Mouse (Mus musculus) c-Kit-negative CD71-positive TER-119-positive erythroid progenitor cells, embryonic 14.5 days (primary cell): ENCODE measurements around the gene Mroh3.
A peak's percentile ranks its signal among the peaks of the same experiment; 100 is the strongest.

Experiments used
- DNase-seq: peaks from one replicate; pipeline ENCODE4 v3.0.0-alpha.2; 2013; ENCODE audit warnings: low read depth, low spot score

Mroh3 gene

DNA sequence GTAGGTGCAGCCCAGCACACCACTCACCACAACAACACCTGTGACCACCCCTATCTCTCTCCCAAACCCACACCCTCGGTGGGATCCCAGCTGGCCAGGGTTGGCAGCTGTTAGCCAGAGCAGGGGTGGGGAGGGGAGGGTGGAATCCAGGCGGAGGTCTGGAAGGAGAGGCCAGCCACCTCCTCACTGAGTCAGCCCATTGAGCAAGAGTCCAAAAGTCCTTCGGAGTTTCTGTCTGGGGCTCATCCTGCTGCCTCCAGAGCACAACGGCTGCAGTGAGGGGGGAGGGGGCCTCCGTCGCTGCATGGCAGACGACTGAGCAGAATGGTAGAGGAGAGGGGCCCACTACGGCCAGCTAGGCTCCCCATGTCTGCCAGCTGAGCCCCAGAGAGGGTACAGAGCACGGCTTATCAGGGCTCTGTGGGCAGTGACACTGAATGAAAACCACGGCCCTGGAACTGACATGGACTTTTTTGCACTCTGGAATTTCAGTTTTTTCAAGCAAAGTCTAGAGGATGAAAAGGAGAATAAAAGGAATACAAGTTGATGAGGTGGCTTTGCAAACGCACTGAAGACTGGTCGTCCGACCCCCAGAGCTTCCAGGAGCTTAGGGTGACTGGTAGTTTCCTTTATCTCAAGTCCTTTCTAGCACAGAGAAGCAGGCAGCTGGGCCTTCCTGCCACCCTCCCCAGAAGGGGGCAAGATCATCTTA lies 15.9 kb upstream of the Mroh3 start:
- DNase-seq = no peak

DNA sequence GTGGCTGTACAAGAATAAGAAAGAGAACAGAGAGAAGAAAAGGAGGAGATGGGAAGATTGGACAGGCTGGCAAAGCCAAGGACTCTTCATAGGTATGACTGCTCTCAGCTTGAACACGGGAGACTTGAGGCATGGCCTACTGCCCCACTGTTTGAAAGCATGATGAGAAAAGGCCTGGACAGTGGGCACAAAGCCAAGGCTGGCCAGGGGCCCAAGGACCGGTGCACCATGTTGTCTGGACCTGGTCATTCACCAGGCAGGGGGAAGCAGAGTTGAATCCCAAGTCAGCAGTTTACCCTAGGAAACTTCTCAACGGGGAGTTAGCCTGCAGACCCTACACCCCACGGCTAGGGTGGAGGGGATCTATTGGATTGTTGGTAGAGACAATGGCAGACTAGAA lies 15.2 kb upstream of the Mroh3 start:
- no peak for DNase-seq

DNA sequence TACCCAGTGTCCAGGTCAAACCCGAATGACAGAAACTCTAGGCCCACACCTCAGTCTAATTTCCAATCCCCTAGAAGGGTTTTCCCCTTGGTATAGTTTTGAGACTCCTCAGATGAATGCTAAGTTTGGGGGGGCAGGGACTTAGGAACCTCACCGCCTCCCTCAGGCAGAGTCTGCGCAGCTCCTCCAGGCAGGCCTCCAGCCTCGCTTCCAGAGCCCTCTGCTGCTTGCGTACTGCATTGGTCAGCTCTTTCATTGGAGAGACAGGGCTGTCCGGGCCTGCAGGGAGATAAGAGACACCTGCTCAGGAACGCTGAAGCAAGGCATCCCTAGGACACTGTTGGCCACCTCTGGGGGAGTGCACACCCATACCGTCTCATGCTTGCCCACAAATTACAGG lies 14.0 kb upstream of the Mroh3 start:
- no peak for DNase-seq

DNA sequence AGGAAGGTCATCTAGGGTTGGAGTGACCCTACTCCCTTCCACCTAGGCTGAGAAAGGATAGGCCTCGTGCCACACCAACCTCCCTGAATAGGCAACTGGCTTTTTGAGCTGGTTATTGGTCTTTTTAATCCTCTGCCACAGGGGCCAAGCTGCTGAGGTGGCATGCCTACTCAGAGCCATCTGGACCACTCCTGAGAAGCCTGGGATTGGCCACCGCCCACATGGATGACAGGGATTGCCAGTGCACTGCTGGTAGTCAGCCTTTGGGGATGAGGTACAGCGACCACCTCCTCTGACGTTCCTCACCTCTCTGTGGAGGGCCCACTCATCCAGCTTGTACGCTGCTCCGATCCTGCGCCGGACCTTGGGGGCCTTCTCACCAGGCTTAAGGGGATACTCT lies 13.2 kb upstream of the Mroh3 start:
- no peak for DNase-seq

- no peak for DNase-seq
Measured at GRCm38 (mm10) chr1:136223758-136224342, 11.2 kb upstream of the Mroh3 start.

GRCm38 (mm10) chr1:136222386-136222785 lies 9.8 kb upstream of the Mroh3 start:
- DNase-seq = no peak

- DNase-seq = no peak
Measured at GRCm38 (mm10) chr1:136220037-136220871, 7.6 kb upstream of the Mroh3 start.

DNA sequence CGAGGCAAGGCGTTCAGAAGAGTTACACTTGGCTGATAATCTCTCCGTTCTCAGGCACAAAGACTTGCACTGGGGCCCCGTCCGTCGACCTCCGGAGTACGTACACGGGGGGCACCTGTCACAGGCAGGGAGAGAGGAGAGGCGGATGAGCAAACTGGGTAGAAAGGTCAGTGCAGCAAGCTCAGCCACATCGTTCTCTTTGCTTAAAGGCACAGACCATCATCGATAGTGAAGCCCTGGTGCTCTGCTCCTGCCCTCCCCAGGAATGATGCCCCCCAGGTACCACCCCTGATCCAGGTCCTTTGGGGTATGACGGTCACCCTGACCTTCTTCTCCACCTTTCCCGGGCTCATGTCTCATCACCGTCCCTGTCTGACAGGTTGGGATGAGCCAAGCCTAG lies 1.7 kb upstream of the Mroh3 start:
- DNase-seq = no peak

- no peak for DNase-seq
Measured at GRCm38 (mm10) chr1:136190033-136190432, 22.6 kb downstream of the Mroh3 start.

DNA sequence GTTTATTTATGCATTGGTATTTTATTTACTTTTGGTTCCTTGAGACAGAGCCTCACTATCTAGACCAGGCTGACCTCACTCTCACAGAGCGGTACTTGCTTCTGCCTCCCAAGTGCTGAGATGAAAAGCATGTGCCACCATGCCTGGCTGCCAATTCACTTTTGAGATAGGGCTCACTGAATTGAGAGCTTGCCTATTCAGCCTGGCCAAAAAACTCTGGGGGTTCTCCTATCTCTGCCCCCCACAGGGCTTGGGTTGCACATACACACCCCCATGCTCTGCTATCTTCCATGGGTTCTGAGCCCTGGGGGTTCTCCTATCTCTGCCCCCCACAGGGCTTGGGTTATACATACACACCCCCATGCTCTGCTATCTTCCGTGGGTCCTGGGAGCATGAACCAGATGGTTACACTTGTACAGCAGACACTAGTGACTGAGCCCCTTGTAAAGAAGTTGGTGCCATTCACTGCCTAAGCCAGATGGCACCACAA lies 33.1 kb downstream of the Mroh3 start:
- DNase-seq = no peak

DNA sequence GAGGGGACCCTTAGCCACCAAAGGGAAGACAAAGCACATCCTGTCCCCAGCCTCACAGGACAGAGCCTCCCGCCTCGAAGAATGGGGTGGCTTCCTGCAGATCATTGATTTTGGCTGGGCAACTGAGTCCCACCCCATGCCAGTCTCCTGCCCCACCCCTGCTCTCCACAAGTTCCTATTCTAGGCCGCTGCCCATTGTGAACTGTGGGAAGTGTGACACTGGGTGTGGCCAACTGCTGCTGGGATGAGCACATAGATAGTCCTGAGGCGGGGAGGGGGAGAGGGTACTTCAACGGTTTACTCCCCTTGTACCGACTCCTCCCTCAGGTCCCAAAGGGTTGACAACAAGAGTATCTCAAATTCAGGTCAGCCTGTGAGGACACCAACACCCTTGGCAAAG lies 33.9 kb downstream of the Mroh3 start:
- DNase-seq = no peak

GRCm38 (mm10) chr1:136177085-136177484 lies 35.5 kb downstream of the Mroh3 start:
- DNase-seq = no peak

- peak; percentile 60 for DNase-seq
Measured at GRCm38 (mm10) chr1:136175183-136175582, 37.4 kb downstream of the Mroh3 start.

- DNase-seq = no peak
Measured at GRCm38 (mm10) chr1:136174101-136174606, 38.5 kb downstream of the Mroh3 start.

- DNase-seq = no peak
Measured at GRCm38 (mm10) chr1:136172696-136173095, 39.9 kb downstream of the Mroh3 start.

GRCm38 (mm10) chr1:136170109-136170508 lies 42.5 kb downstream of the Mroh3 start:
- peak; percentile 40 for DNase-seq

DNA sequence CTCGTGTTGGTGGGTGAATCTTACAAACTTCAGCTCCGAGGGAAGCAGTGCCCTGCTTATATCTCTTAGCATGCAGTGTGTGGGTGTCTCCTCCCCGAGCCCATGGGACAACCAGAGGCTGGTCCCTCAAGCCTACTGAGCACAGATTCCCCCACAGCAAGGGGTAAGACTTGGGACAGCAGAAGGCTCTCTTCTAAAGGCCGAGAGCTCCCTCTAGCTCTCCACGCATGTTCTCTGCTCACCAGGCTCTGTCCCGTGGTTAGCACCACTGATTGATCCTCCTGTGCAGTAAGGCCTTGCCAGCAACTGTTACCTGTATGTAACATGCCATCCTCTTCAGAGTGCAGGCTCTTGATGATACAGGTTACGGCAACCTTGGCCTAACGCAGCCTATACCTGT lies 45.0 kb downstream of the Mroh3 start:
- no peak for DNase-seq

DNA sequence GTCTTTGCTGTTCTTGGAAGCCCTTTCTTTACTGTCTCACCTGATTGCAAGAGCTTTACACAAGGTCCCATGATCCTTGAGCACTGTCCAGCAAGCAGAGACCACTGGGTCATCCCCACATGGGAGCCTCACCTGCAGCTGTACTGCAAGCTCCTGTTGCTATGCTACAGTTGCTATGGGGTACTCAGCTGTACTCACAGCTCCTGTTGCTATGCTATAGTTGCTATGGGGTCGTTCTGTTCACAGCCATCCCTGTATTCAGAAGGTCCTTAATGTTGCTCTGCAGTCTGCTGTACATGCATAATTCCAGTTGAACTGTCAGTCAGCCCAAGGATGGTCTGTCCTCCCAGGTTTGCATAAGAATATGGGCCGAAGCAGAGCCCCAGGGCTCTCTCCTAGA lies 47.2 kb downstream of the Mroh3 start:
- no peak for DNase-seq

DNA sequence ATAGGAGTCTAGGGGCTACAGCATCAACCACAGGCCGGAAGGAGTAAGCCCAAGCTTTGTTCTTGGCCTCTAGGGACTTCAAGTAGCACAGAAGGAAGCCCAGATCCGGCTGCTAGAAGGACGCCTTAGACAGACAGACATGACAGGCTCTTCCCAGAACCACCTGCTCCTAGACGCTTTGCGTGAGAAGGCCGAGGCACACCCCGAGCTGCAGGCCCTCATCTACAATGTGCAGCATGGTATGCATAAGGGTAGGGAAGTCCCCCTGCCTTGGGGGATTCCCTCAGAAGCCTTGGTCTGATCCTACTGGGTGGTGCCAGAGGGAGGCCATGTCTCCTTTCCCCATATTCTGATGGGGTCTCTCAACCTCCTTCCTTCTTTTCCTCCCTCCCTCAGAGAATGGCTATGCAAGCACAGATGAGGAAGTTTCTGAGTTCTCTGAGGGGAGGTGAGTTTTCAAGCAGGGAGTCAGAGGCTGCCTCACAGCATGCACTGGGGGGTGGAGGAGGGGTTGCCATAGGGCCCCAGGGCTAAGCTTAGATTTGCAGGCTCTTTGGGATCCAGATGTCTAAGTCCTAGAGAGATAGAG lies 51.2 kb downstream of the Mroh3 start:
- no peak for DNase-seq

- DNase-seq = no peak
Measured at GRCm38 (mm10) chr1:136160930-136161329, 51.7 kb downstream of the Mroh3 start.

- no peak for DNase-seq
Measured at GRCm38 (mm10) chr1:136160297-136160696, 52.3 kb downstream of the Mroh3 start.

DNA sequence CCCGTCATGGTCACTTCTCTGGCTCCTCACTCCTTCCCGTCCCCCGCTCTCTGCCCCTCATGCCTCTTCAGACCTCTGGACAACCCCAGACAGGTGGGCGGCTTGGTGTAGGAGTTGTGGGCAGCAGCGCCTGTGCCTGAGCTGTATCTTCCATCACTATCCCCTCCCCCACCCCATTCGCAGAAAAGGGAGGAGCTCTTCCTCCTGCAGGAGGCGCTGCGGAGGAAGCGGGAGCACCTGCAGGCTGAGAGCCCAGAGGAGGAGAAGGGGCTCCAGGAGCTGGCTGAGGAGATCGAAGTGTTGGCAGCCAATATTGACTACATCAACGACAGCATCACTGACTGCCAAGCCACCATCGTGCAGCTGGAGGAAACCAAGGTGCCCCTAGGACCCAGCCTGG lies 52.8 kb downstream of the Mroh3 start:
- DNase-seq = no peak
